Mouse (Mus musculus) midbrain, embryonic 15.5 days (tissue): ENCODE measurements around the gene Ipcef1. TPM values are rescaled to one million over a fixed set of nuclear protein-coding genes. Genes with fewer than 3 reads are reported as not detected.

Experiments
- ATAC-seq: fragments of 200-750 bp; cut with Nextera tagmentation; replicated peaks from 2 replicates; pipeline ENCODE4 v1.8.0; 2017; ENCODE audit warnings: moderate TSS enrichment
- H3K27ac ChIP-seq: fragments of 300-500 bp; sonication (generic); 2 replicates; pipeline ENCODE4 v1.5.1; 2015; ENCODE audit warnings: mild to moderate bottlenecking, inconsistent platforms
- H3K27me3 ChIP-seq: fragments of 300-500 bp; sonication (generic); replicated peaks from 2 replicates; pipeline ENCODE4 v1.6.1; 2015; ENCODE audit warnings: inconsistent platforms
- H3K36me3 ChIP-seq: fragments of 300-500 bp; sonication (generic); replicated peaks from 2 replicates; pipeline ENCODE4 v1.6.1; 2015; ENCODE audit warnings: inconsistent platforms
- H3K4me1 ChIP-seq: fragments of 300-500 bp; sonication (generic); 2 replicates; pipeline ENCODE4 v1.6.1; 2015; ENCODE audit warnings: inconsistent platforms
- H3K4me2 ChIP-seq: fragments of 300-500 bp; sonication (generic); 2 replicates; pipeline ENCODE4 v1.6.1; 2015; ENCODE audit warnings: inconsistent platforms, mild to moderate bottlenecking, moderate library complexity
- H3K4me3 ChIP-seq: fragments of 300-500 bp; sonication (generic); 2 replicates; pipeline ENCODE4 v1.5.1; 2015; ENCODE audit warnings: mild to moderate bottlenecking, inconsistent platforms
- H3K9ac ChIP-seq: fragments of 300-500 bp; sonication (generic); 2 replicates; pipeline ENCODE4 v1.6.1; 2015; ENCODE audit warnings: mild to moderate bottlenecking, inconsistent platforms
- H3K9me3 ChIP-seq: fragments of 300-500 bp; sonication (generic); 2 replicates; pipeline ENCODE4 v1.6.1; 2016; ENCODE audit warnings: inconsistent platforms
- WGBS: fragments of 180-500 bp; shearing (Covaris S2); methylation state at CpG from one replicate; pipeline ENCODE4 v1.1.7; 2015; ENCODE audit warnings: mixed read lengths; 5-methylcytosine and 5-hydroxymethylcytosine counted together
- polyA plus RNA-seq: library from polyadenylated mRNA; unstranded; fragments of >200 nt; fragmentation: Nextera tagmentation; extraction: Ambion mirVana; gene quantifications from 2 replicates; pipeline ENCODE4 v1.2.1, GENCODE M21; 2015

The Ipcef1 gene
- polyA plus RNA-seq, 1 experiment from 2014 or later: 1.3 TPM

DNA sequence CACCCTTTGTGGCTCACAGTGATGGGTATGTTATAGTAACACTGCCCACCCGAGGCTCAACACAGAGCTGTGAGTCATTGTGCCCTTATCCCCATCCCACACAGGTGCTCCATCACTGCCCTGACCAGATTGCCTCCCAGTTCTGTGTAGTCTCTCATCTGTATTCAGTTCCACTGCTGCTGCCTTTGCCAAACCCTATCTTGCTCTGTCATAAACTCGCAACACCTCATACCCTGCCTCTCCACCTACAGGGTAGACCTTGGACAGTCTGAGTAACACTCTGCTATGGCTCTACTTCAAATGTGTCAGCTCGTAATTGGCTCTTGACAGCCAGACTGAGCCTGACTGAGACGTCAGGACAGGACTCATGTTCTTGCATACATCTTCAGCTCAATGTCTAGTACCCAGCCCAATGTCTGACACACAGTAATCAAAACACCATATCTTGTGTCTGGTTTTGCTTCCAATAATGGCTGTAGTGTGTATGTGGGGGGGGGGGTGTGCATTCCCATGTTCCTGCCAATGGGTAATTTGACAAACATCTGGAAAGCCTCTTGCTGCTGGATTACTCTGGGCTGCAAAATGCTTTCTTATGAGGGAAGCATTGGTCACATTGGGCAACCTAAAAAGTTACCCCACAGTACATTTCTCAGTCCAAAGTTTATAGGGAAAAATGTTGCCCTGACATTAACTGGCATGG, 64.7 kb downstream of the Ipcef1 start:
- Histone ChIP-seq H3K4me3 (no peak overlapping the region), H3K4me2 (no peak overlapping the region), H3K9me3 (no peaks in the 10 kb centered on the region), H3K4me1 (no peaks in the 10 kb centered on the region), H3K27ac (no peak overlapping the region), H3K27me3 (no peaks in the 10 kb centered on the region), H3K9ac (no peak overlapping the region), H3K36me3 (no peaks in the 10 kb centered on the region)
- no peak for ATAC-seq
- 78% methylated on average over 4 of the region's 4 CpGs for WGBS

DNA sequence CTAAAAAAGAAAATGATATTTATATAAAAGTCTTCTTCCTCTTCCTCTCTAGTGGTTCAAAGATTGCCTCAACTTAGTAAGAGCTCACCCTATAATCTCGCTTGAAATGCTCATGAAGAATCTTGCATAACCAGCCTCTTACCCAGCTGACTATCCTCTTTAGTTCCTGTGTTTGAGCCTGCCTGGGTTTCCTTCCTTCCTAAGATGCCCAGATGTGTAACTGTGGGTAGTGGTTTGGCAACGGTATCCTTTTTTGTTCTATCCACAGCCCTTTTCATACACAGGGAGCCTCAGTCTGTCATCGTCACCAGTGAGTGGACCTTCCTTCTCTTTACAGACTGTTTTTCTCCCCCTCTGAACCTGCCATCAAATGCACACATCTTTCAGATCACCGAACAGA, 66.0 kb downstream of the Ipcef1 start:
- Histone ChIP-seq H3K4me3 (no peak overlapping the region), H3K9ac (no peak overlapping the region), H3K4me1 (no peaks in the 10 kb centered on the region), H3K4me2 (no peak overlapping the region), H3K27ac (no peak overlapping the region), H3K27me3 (no peaks in the 10 kb centered on the region), H3K9me3 (no peaks in the 10 kb centered on the region), H3K36me3 (no peaks in the 10 kb centered on the region)
- WGBS: 91% methylated on average over 4 of the region's 4 CpGs
- ATAC-seq: no peak

DNA sequence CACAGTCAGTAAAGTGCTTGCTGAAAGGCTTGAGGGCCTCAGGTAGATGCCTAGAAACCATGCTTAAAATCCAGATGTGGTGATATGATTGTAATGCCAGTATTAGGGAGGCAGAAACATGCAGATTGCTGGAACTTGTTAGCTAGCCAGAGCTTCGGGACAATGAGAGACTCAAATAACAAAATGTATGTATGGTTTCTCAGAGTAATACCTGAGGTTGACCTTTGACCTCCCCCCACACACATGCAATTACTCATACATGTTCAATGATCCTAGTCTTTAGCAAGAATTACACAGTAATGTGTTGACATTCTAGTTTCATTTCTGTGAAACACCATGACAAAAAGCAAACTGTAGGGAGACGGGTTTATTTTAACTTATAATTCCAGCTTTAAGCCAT, 68.8 kb downstream of the Ipcef1 start:
- Histone ChIP-seq H3K4me1 (0 out of 2 replicates have a peak, but pooled peaks cover 6% of the 10 kb centered on the region), H3K27ac (no peak overlapping the region), H3K36me3 (no peaks in the 10 kb centered on the region), H3K27me3 (no peaks in the 10 kb centered on the region), H3K4me3 (no peak overlapping the region), H3K4me2 (no peak overlapping the region), H3K9ac (no peak overlapping the region), H3K9me3 (no peaks in the 10 kb centered on the region)
- WGBS: 92% methylated on average over 2 of the region's 2 CpGs
- no peak for ATAC-seq

DNA sequence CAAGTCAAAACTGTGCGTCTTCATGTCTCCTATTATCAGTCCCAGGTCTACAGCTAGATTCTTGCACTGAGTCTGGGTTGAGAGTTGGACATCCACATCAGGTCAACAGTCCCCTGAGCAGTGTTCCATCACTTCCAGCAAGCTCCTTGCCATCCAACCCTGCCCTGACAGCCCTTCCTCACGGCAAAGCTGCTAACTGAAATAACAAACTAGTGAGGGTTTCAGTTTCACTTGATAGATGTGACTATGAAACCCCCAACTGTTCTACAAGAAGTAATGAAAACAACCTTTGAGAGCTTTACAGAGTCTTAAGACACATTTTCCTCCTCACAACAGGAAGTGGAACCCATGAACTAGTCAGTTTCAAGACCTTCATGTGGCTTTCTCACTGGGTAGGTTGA, 69.5 kb downstream of the Ipcef1 start:
- no peak for ATAC-seq
- no peaks in the 10 kb centered on the region for H3K36me3 ChIP-seq
- 0 out of 2 replicates have a peak, but pooled peaks cover 6% of the 10 kb centered on the region for H3K4me1 ChIP-seq
- H3K27ac ChIP-seq: no peak overlapping the region
- H3K9me3 ChIP-seq: no peaks in the 10 kb centered on the region
- no peak overlapping the region for H3K9ac ChIP-seq
- no peak overlapping the region for H3K4me3 ChIP-seq
- no peaks in the 10 kb centered on the region for H3K27me3 ChIP-seq
- WGBS: 90% methylated on average over 2 of the region's 2 CpGs
- H3K4me2 ChIP-seq: no peak overlapping the region

DNA sequence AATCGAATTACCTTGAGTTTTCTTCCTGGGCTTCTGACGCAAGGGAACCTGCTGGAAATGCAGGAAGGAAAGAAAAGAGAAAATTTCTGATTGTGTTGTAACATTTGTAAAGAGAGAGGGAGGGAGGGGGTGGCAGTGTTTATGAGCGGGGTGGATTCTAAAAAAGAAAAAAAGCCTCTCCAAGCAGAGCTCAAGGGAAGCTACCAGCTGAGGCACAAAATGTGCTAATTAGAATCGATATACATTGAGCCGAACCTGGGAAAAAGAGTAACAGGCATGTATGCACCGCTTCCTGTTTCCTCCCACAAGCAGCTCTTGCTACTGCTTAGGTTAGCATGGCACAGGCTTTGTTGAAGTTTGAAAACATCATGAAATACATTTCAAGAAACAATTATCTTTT, 72.0 kb downstream of the Ipcef1 start:
- 0 out of 2 replicates have a peak, but pooled peaks cover 6% of the 10 kb centered on the region for H3K4me1 ChIP-seq
- H3K27ac ChIP-seq: peak overlapping the region; percentile 53
- no peaks in the 10 kb centered on the region for H3K9me3 ChIP-seq
- peak; percentile 76 for ATAC-seq
- H3K27me3 ChIP-seq: no peaks in the 10 kb centered on the region
- peak overlapping the region; percentile 53 for H3K4me2 ChIP-seq
- 15% methylated on average over 6 of the region's 6 CpGs for WGBS
- H3K4me3 ChIP-seq: peak overlapping the region; percentile 34
- no peaks in the 10 kb centered on the region for H3K36me3 ChIP-seq
- peak overlapping the region; percentile 37 for H3K9ac ChIP-seq

DNA sequence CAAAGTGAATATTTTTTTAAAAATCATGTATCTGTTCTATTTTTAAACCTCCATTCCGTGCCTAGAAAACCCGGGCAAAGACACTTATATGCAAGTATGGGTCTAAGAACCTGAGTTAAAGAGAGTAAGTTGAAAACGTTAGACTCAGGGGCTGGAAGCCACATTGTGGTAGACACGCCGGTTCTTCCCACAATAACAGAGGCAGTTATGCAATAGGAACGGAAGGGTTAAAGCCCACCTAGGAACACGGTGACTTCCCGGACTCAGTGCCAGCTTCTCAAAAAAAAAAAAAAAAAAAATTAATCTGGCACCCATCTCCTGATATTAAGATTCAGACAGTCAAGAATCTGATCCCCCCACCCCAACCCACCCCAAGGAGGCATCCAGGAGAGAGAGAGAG, 72.5 kb downstream of the Ipcef1 start:
- H3K27ac ChIP-seq: peak overlapping the region; percentile 53; the same call in 1 of the 2 replicates
- ATAC-seq: peak; percentile 70
- no peaks in the 10 kb centered on the region for H3K27me3 ChIP-seq
- no peaks in the 10 kb centered on the region for H3K9me3 ChIP-seq
- 40% methylated on average over 8 of the region's 8 CpGs for WGBS
- no peaks in the 10 kb centered on the region for H3K36me3 ChIP-seq
- peak overlapping the region; percentile 34 for H3K4me3 ChIP-seq
- H3K4me2 ChIP-seq: peak overlapping the region; percentile 53
- peak overlapping the region; percentile 37 for H3K9ac ChIP-seq
- H3K4me1 ChIP-seq: 0 out of 2 replicates have a peak, but pooled peaks cover 6% of the 10 kb centered on the region

DNA sequence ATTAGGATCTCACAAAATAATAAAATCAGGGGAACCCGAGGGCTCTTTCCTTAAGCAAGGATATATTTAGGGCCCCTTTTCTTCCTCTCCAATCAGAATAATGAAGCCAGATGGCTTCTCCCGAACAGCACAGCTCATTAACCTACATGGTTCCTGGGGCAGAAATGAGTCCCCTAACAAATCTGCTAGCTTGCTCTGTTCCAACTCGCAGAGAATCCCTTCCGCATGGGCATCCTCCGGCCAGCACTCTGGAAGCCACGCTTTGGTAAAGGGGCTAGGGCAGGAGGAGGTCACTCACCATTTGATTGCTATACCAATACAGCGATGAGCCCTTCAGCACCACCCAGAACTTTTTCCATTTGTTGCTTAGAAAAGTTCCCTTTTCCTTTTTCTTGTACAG, 73.1 kb downstream of the Ipcef1 start:
- H3K9me3 ChIP-seq: no peaks in the 10 kb centered on the region
- no peaks in the 10 kb centered on the region for H3K27me3 ChIP-seq
- H3K36me3 ChIP-seq: no peaks in the 10 kb centered on the region
- peak; percentile 59 for ATAC-seq
- H3K9ac ChIP-seq: no peak overlapping the region
- 0 out of 2 replicates have a peak, but pooled peaks cover 6% of the 10 kb centered on the region for H3K4me1 ChIP-seq
- peak overlapping the region; percentile 34 for H3K4me3 ChIP-seq
- H3K4me2 ChIP-seq: peak overlapping the region; percentile 53
- 65% methylated on average over 7 of the region's 7 CpGs for WGBS
- no peak overlapping the region for H3K27ac ChIP-seq

DNA sequence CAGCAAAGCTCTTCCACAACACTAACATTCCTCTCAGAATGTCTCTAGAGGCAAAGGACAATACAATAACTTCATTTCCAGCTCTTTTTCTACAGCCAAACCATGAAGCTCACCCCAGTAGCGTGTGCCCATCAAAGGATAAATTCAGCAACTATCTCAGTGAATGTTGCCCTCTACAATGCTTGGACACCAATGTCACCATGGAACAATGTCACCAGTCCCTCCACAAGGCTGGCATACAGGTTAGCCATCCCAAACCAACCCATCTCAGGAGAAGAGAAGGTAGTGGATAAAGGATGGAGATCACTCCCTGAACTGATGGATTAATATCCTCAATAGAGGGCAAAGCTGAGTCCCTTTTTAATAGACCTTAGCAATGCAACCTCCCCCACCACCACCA, 73.5 kb downstream of the Ipcef1 start:
- H3K4me1 ChIP-seq: 0 out of 2 replicates have a peak, but pooled peaks cover 6% of the 10 kb centered on the region
- H3K4me2 ChIP-seq: no peak overlapping the region
- 93% methylated on average over 1 of the region's 1 CpGs for WGBS
- no peak overlapping the region for H3K27ac ChIP-seq
- H3K36me3 ChIP-seq: no peaks in the 10 kb centered on the region
- H3K9me3 ChIP-seq: no peaks in the 10 kb centered on the region
- no peak overlapping the region for H3K4me3 ChIP-seq
- no peak overlapping the region for H3K9ac ChIP-seq
- no peak for ATAC-seq
- no peaks in the 10 kb centered on the region for H3K27me3 ChIP-seq

DNA sequence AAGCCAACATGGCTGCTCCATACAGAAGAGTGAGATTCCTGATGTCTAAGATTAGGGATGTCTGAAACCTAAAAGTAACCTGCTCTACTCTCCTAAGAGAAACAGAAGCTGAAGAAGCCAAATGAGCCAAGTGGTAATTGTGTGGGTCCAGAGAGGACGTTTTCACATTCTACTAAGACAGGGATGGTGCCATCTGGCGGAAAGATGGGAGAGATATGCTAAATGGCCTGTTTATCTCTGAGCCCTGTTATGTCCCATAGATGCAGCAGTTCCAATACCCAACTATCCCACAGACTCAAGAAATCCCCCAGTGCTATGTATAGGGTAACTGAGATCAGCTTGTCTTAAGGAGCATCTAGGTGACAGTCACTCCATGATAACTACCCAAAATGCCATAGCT, 74.4 kb downstream of the Ipcef1 start:
- WGBS: 76% methylated on average over 2 of the region's 2 CpGs
- no peaks in the 10 kb centered on the region for H3K9me3 ChIP-seq
- 0 out of 2 replicates have a peak, but pooled peaks cover 6% of the 10 kb centered on the region for H3K4me1 ChIP-seq
- no peak overlapping the region for H3K27ac ChIP-seq
- no peaks in the 10 kb centered on the region for H3K36me3 ChIP-seq
- H3K4me3 ChIP-seq: no peak overlapping the region
- no peak overlapping the region for H3K9ac ChIP-seq
- no peak overlapping the region for H3K4me2 ChIP-seq
- no peak for ATAC-seq
- H3K27me3 ChIP-seq: no peaks in the 10 kb centered on the region

DNA sequence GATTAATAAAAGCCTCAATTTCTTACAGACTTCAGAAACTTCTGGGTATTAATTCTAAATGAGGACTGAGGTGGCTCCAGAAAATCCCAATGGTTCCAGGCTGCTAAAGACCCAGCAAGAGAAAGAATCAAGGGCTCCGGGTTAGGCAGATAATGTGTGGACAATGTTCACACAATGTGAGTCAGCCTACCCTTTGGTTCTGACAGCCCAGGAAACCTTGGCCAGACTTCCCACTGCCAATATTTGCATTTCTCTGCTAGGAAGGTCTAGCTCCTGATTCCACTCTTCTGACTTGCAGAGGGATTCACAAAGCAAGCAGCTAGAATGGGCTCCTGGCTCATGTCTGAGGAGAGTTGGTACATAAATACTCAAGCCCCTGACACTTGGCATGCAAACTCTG, 83.9 kb downstream of the Ipcef1 start:
- Histone ChIP-seq H3K27me3 (no peaks in the 10 kb centered on the region), H3K9me3 (no peaks in the 10 kb centered on the region), H3K9ac (no peak overlapping the region), H3K36me3 (no peaks in the 10 kb centered on the region), H3K27ac (no peak overlapping the region), H3K4me1 (no peaks in the 10 kb centered on the region), H3K4me2 (no peak overlapping the region), H3K4me3 (no peak overlapping the region)
- ATAC-seq: no peak
- 70% methylated on average over 1 of the region's 1 CpGs for WGBS

DNA sequence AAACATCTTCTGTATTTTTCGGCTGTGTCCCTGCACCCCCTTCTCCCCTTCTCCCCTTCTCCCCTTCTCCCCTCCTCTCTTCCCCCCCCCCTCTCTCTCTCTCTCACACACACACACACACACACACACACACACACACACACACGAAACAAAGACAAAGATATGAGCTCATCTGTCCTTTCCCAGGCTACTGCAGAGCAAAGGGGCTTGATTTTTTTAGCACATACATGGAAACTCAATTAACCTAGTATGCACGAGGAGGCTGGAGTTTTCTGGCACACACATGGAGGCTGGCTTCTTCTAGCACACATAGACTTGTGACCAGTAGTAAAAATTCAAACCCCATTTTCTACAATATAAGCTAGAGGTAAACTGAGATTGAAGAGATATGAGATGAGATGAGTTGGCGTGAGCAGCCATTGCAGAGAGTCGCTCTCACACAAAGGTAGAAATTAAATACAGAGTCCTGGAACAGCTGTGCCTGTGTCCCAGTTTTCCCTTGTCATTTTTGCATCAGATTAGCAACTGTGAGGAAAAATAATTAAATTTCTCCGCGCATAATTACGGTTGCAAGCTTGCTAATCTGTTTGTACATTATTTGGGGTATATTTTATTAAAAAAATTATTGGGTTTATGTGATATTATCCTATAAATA, 84.6 kb downstream of the Ipcef1 start:
- Histone ChIP-seq H3K4me2 (no peak overlapping the region), H3K4me3 (no peak overlapping the region), H3K27ac (no peak overlapping the region), H3K36me3 (no peaks in the 10 kb centered on the region), H3K4me1 (no peaks in the 10 kb centered on the region), H3K9ac (no peak overlapping the region), H3K9me3 (no peaks in the 10 kb centered on the region), H3K27me3 (no peaks in the 10 kb centered on the region)
- 0 out of 2 replicates have a peak, but pooled peaks have one; percentile 63 for ATAC-seq
- 73% methylated on average over 8 of the region's 8 CpGs for WGBS

DNA sequence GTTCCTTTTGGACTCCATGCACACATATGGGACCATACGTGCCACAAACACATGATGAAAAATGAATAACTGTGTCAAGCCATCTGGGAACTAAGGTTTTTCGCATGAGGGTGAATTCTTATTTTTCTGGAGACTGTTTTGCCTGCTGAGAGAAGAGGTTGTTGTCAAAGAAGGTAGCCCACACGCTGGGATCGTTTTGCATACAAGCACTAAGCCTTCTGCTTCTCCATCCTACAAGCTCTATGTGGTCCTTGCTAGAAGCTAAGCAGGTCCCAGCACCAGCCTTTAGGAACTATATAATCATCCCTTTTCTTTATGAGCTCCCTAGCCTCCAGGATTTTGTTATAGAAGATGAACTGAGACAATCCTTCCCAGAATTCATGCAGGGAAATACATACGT, 93.5 kb downstream of the Ipcef1 start:
- ATAC-seq: no peak
- Histone ChIP-seq H3K9ac (no peak overlapping the region), H3K4me3 (no peak overlapping the region), H3K9me3 (no peaks in the 10 kb centered on the region), H3K27me3 (no peaks in the 10 kb centered on the region), H3K4me1 (no peaks in the 10 kb centered on the region), H3K36me3 (no peaks in the 10 kb centered on the region), H3K27ac (no peak overlapping the region), H3K4me2 (no peak overlapping the region)
- WGBS: 80% methylated on average over 5 of the region's 5 CpGs

DNA sequence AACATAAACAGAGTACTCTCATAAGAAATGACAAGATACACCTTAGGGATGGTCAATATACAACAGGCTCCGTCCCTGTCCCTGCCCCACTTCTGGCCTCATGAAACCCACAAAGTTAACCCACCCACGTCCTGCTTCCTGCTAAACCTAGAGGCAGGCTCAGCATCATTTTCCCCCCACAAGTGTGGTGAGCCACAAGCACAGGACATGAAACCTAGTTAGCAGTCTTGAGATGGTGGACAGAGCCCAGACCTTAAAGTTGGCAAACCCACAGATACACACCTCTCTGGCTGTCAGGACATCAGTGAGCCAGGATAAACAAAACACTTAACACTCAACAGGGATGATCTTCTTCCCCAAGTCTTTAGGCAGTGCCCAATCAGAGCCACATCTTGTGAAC, 95.9 kb downstream of the Ipcef1 start:
- ATAC-seq: no peak
- Histone ChIP-seq H3K27ac (no peak overlapping the region), H3K4me3 (no peak overlapping the region), H3K4me2 (no peak overlapping the region), H3K27me3 (no peaks in the 10 kb centered on the region), H3K9me3 (no peaks in the 10 kb centered on the region), H3K4me1 (no peaks in the 10 kb centered on the region), H3K9ac (no peak overlapping the region), H3K36me3 (no peaks in the 10 kb centered on the region)
- 95% methylated on average over 2 of the region's 2 CpGs for WGBS
